Comparison of ENCODE assay signal across 10 mouse cellular contexts in genomic region chr8:105066761-105067160, GRCm38 (mm10). TPM values are rescaled to one million over a fixed set of nuclear protein-coding genes. Genes with fewer than 3 reads are reported as not detected.
DNase-seq lines count a peak whose midpoint lies in the region; ATAC-seq and TF ChIP-seq lines count a peak whose summit lies in the region.
"Had no signal": no experiment of that assay in that cellular context is flagged by ENCODE, and none has a peak within 500 bp of the region (broad histone marks: within the 10 kb centered on the region; RNA-seq: fewer than 3 reads in every experiment).

No protein-coding gene starts in this region.

- peak; percentile 76 for TF ChIP-seq CTCF in lung, embryonic 14.5 days (IDR thresholded peaks at IDR 0.05; ENCODE audit: low read depth)

- no peak for ATAC-seq in forebrain, embryonic 12.5 days (ENCODE audit: low FRiP score)
- ATAC-seq in lung, embryonic 14.5 days (ENCODE audit: insufficient read depth): no peak; the same call in 1 of the 2 replicates

- H3K9me3 ChIP-seq in forebrain, embryonic 10.5 days: no peaks in the 10 kb centered on the region; the same call in 1 of the 2 replicates
- peaks cover 3% of the 10 kb centered on the region; the same call in 1 of the 2 replicates for H3K9me3 ChIP-seq in forebrain, embryonic 12.5 days
- no peaks in the 10 kb centered on the region for H3K9me3 ChIP-seq in lung, embryonic 14.5 days (ENCODE audit: low read depth, low read length)
- H3K9me3 ChIP-seq: stomach, embryonic 15.5 days had no signal

- no peaks in the 10 kb centered on the region for H3K4me1 ChIP-seq in forebrain, embryonic 10.5 days
- no peaks in the 10 kb centered on the region for H3K4me1 ChIP-seq in forebrain, embryonic 12.5 days
- H3K4me1 ChIP-seq in lung, embryonic 14.5 days (ENCODE audit: insufficient read depth): no peaks in the 10 kb centered on the region
- H3K4me1 ChIP-seq: stomach, embryonic 15.5 days had no signal

- 13% methylated on average over 1 of the region's 1 CpGs for WGBS in forebrain, embryonic 10.5 days
- WGBS in forebrain, embryonic 12.5 days: 4% methylated on average over 1 of the region's 1 CpGs
- 5% methylated on average over 1 of the region's 1 CpGs for WGBS in lung, embryonic 14.5 days

- no peak overlapping the region for H3K27ac ChIP-seq in forebrain, embryonic 10.5 days
- no peak overlapping the region for H3K27ac ChIP-seq in forebrain, embryonic 12.5 days
- no peak overlapping the region for H3K27ac ChIP-seq in lung, embryonic 14.5 days (ENCODE audit: low read depth)
- H3K27ac ChIP-seq: stomach, embryonic 15.5 days had no signal

- no peak overlapping the region for H3K9ac ChIP-seq in forebrain, embryonic 12.5 days
- no peak overlapping the region for H3K9ac ChIP-seq in lung, embryonic 14.5 days
- H3K9ac ChIP-seq: stomach, embryonic 15.5 days had no signal

- H3K4me2 ChIP-seq in forebrain, embryonic 12.5 days: no peak overlapping the region
- H3K4me2 ChIP-seq in lung, embryonic 14.5 days: no peak overlapping the region
- H3K4me2 ChIP-seq: stomach, embryonic 15.5 days had no signal

- peak; percentile 47 for DNase-seq in forebrain, embryonic 10.5 days (ENCODE audit: extremely low spot score, low spot score)
- DNase-seq in spleen, postnatal 4 days (ENCODE audit: low spot score in 2 of 2): peak; percentile 27 to 69
- DNase-seq in spleen, adult 12 weeks (ENCODE audit: low spot score): no peak
- peak; percentile 3 to 11 for DNase-seq in cerebellum, postnatal 36 days
- peak; percentile 5 to 24 for DNase-seq in heart, postnatal 36 days
- peak; percentile 78 for DNase-seq in lung, embryonic 14.5 days
- peak; percentile 63 for DNase-seq in testis, postnatal 10 days (ENCODE audit: low spot score)

- intact Hi-C loops in heart, postnatal 36 days (cut with DNase I): loop anchor here (5.0 kb wide), 1 partner anchor 151 kb away; no protein-coding TSS in a partner anchor

- no peaks in the 10 kb centered on the region for H3K27me3 ChIP-seq in forebrain, embryonic 10.5 days (ENCODE audit: poor library complexity, severe bottlenecking)
- 0 out of 2 replicates have a peak, but pooled peaks cover 5% of the 10 kb centered on the region for H3K27me3 ChIP-seq in forebrain, embryonic 12.5 days
- no peaks in the 10 kb centered on the region for H3K27me3 ChIP-seq in lung, embryonic 14.5 days (ENCODE audit: insufficient read depth, low read length)
- H3K27me3 ChIP-seq: stomach, embryonic 15.5 days had no signal

- H3K4me3 ChIP-seq in forebrain, embryonic 10.5 days: no peak overlapping the region
- H3K4me3 ChIP-seq in forebrain, embryonic 12.5 days (replicated peaks): no peak overlapping the region
- no peak overlapping the region for H3K4me3 ChIP-seq in lung, embryonic 14.5 days (ENCODE audit: low read depth, low read length)
- H3K4me3 ChIP-seq: stomach, embryonic 15.5 days had no signal

- no peaks in the 10 kb centered on the region for H3K36me3 ChIP-seq in forebrain, embryonic 10.5 days (replicated peaks)
- no peaks in the 10 kb centered on the region for H3K36me3 ChIP-seq in forebrain, embryonic 12.5 days (replicated peaks)
- no peaks in the 10 kb centered on the region for H3K36me3 ChIP-seq in lung, embryonic 14.5 days (ENCODE audit: insufficient read depth)
- H3K36me3 ChIP-seq: stomach, embryonic 15.5 days had no signal

RNA-seq across cellular contexts. Expression of gene Ces3b, which starts 16.8 kb away (rescaled TPM):
- not detected in 2 replicates for polyA plus RNA-seq in forebrain, embryonic 10.5 days (2016; fragmentation: Nextera tagmentation; extraction: Ambion mirVana)
- polyA plus RNA-seq in forebrain, embryonic 12.5 days (2016; fragmentation: Nextera tagmentation; extraction: Ambion mirVana): not detected in 2 replicates
- not detected for total RNA-seq in heart, postnatal 36 days (2021)
- polyA plus RNA-seq in lung, embryonic 14.5 days (2014; fragmentation: Nextera tagmentation; extraction: Ambion mirVana): not detected in 2 replicates
- total RNA-seq: left cerebral cortex, postnatal 25 days had no signal
- polyA plus RNA-seq: stomach, embryonic 15.5 days had no signal

RNA-seq across cellular contexts. Expression of gene Ces3a, which starts 18.4 kb away (rescaled TPM):
- polyA plus RNA-seq in forebrain, embryonic 10.5 days (2016; fragmentation: Nextera tagmentation; extraction: Ambion mirVana): not detected in 2 replicates
- not detected in 2 replicates for polyA plus RNA-seq in forebrain, embryonic 12.5 days (2016; fragmentation: Nextera tagmentation; extraction: Ambion mirVana)
- total RNA-seq in heart, postnatal 36 days (2021): not detected
- not detected in 2 replicates for polyA plus RNA-seq in lung, embryonic 14.5 days (2014; fragmentation: Nextera tagmentation; extraction: Ambion mirVana)
- total RNA-seq: left cerebral cortex, postnatal 25 days had no signal
- polyA plus RNA-seq: stomach, embryonic 15.5 days had no signal
